Mouse (Mus musculus) gastrocnemius, postnatal 36 days (tissue): ENCODE measurements around the gene Maml2. TPM values are rescaled to one million over a fixed set of nuclear protein-coding genes. Genes with fewer than 3 reads are reported as not detected.

Experiments used
- DNase-seq, 2 experiments: peaks; one replicate each; pipeline ENCODE4 v3.0.0; 2022
- intact Hi-C: fragments of 180-260 bp; cut with DNase I; formaldehyde crosslinking; loops from one replicate; pipeline ENCODE4 v1.15.1; 2025
- total RNA-seq, 2 experiments: library from RNA; stranded (reverse); gene quantifications; 2 replicates each; pipeline ENCODE4 v1.2.3; 2021

Gene Maml2
- total RNA-seq, 2 experiments from 2014 or later: 2.0 to 2.3 TPM

- intact Hi-C loops: no loop called here
- no peak for DNase-seq
Observed at GRCm38 (mm10) chr9:13518441-13518971, 220.7 kb downstream of the Maml2 start.

- intact Hi-C loops: no loop called here
- no peak for DNase-seq
Observed at GRCm38 (mm10) chr9:13522061-13522820, 224.5 kb downstream of the Maml2 start.

GRCm38 (mm10) chr9:13523046-13523445 is 225.3 kb downstream of the Maml2 start:
- intact Hi-C loops: no loop called here
- DNase-seq: no peak

GRCm38 (mm10) chr9:13525075-13525474 is 227.3 kb downstream of the Maml2 start:
- no peak for DNase-seq

GRCm38 (mm10) chr9:13525561-13526255 is 228.0 kb downstream of the Maml2 start:
- DNase-seq: no peak
- intact Hi-C loops: no loop called here

More at GRCm38 (mm10) chr9:13525075-13525474, 227.3 kb downstream of the Maml2 start:
- intact Hi-C loops: no loop called here

GRCm38 (mm10) chr9:13530575-13530974 is 232.8 kb downstream of the Maml2 start:
- DNase-seq: no peak
- intact Hi-C loops: no loop called here

- intact Hi-C loops: no loop called here
- DNase-seq: no peak
Observed at GRCm38 (mm10) chr9:13533076-13533707, 235.4 kb downstream of the Maml2 start.

- no peak for DNase-seq
- intact Hi-C loops: no loop called here
Observed at GRCm38 (mm10) chr9:13535803-13536202, 238.0 kb downstream of the Maml2 start.

- no peak for DNase-seq
- intact Hi-C loops: no loop called here
Observed at GRCm38 (mm10) chr9:13536419-13537261, 238.9 kb downstream of the Maml2 start.

GRCm38 (mm10) chr9:13538200-13538599 is 240.4 kb downstream of the Maml2 start:
- DNase-seq: no peak
- intact Hi-C loops: no loop called here

GRCm38 (mm10) chr9:13539535-13539934 is 241.8 kb downstream of the Maml2 start:
- no peak for DNase-seq
- intact Hi-C loops: no loop called here

- DNase-seq: no peak
- intact Hi-C loops: no loop called here
Observed at GRCm38 (mm10) chr9:13540227-13540626, 242.5 kb downstream of the Maml2 start.

GRCm38 (mm10) chr9:13540781-13541180 is 243.0 kb downstream of the Maml2 start:
- intact Hi-C loops: no loop called here

GRCm38 (mm10) chr9:13543167-13543566 is 245.4 kb downstream of the Maml2 start:
- intact Hi-C loops: no loop called here
- DNase-seq: no peak

More at GRCm38 (mm10) chr9:13540781-13541180, 243.0 kb downstream of the Maml2 start:
- no peak for DNase-seq

GRCm38 (mm10) chr9:13544133-13544532 is 246.4 kb downstream of the Maml2 start:
- intact Hi-C loops: no loop called here
- DNase-seq: no peak

- intact Hi-C loops: no loop called here
- no peak for DNase-seq
Observed at GRCm38 (mm10) chr9:13545726-13546125, 248.0 kb downstream of the Maml2 start.

- intact Hi-C loops: no loop called here
- no peak for DNase-seq
Observed at GRCm38 (mm10) chr9:13549911-13550310, 252.2 kb downstream of the Maml2 start.

- intact Hi-C loops: no loop called here
Observed at GRCm38 (mm10) chr9:13552380-13553052, 254.8 kb downstream of the Maml2 start.

GRCm38 (mm10) chr9:13554773-13555172 is 257.0 kb downstream of the Maml2 start:
- no peak for DNase-seq
- intact Hi-C loops: no loop called here

More at GRCm38 (mm10) chr9:13552380-13553052, 254.8 kb downstream of the Maml2 start:
- DNase-seq: no peak
